Mouse (Mus musculus) heart, embryonic 11.5 days (tissue): ENCODE measurements around the gene Fcor. TPM values are rescaled to one million over a fixed set of nuclear protein-coding genes. Genes with fewer than 3 reads are reported as not detected.
A peak's percentile ranks its signal among the peaks of the same experiment; 100 is the strongest.

ENCODE experiments used
- ATAC-seq: fragments of 200-750 bp; cut with Nextera tagmentation; replicated peaks from 2 replicates; pipeline ENCODE4 v1.8.0; 2017; ENCODE audit warnings: moderate library complexity; ENCODE audit not compliant: insufficient number of reproducible peaks, low FRiP score, low TSS enrichment
- H3K27ac ChIP-seq: fragments of 300-500 bp; sonication (generic); 2 replicates; pipeline ENCODE4 v1.5.1; 2014; ENCODE audit warnings: mild to moderate bottlenecking, low read depth, low read length
- H3K27me3 ChIP-seq: fragments of 300-500 bp; sonication (generic); 2 replicates; pipeline ENCODE4 v1.6.1; 2014; ENCODE audit warnings: mild to moderate bottlenecking, low read length, mixed read lengths; ENCODE audit not compliant: control insufficient read depth, insufficient read depth
- H3K36me3 ChIP-seq: fragments of 300-500 bp; sonication (generic); 2 replicates; pipeline ENCODE4 v1.6.1; 2014; ENCODE audit warnings: mild to moderate bottlenecking, low read length, moderate library complexity, mixed read lengths; ENCODE audit not compliant: control insufficient read depth, insufficient read depth
- H3K4me1 ChIP-seq: fragments of 300-500 bp; sonication (generic); 2 replicates; pipeline ENCODE4 v1.6.1; 2014; ENCODE audit warnings: low read length; ENCODE audit not compliant: control insufficient read depth, insufficient read depth
- H3K4me2 ChIP-seq: fragments of 300-500 bp; sonication (generic); 2 replicates; pipeline ENCODE4 v1.6.1; 2014; ENCODE audit warnings: mild to moderate bottlenecking, moderate library complexity
- H3K4me3 ChIP-seq: fragments of 300-500 bp; sonication (generic); 2 replicates; pipeline ENCODE4 v1.5.1; 2014; ENCODE audit warnings: low read depth, low read length
- H3K9ac ChIP-seq: fragments of 300-500 bp; sonication (generic); 2 replicates; pipeline ENCODE4 v1.6.1; 2014; ENCODE audit warnings: mild to moderate bottlenecking, low read depth, low read length, moderate library complexity
- H3K9me3 ChIP-seq: fragments of 300-500 bp; sonication (generic); replicated peaks from 2 replicates; pipeline ENCODE4 v1.6.1; 2016; ENCODE audit warnings: low read length; ENCODE audit not compliant: control insufficient read depth
- WGBS: fragments of 180-500 bp; shearing (Covaris S2); extraction: QIAGEN DNeasy Blood & Tissue Kit; methylation state at CpG from one replicate; pipeline ENCODE4 v1.1.7; 2014; ENCODE audit not compliant: insufficient replicate concordance; 5-methylcytosine and 5-hydroxymethylcytosine counted together
- polyA plus RNA-seq: library from polyadenylated mRNA; unstranded; fragments of >200 nt; fragmentation: Nextera tagmentation; extraction: Ambion mirVana; gene quantifications from 2 replicates; pipeline ENCODE4 v1.2.1, GENCODE M21; 2014

Gene Fcor
- polyA plus RNA-seq, 1 experiment from 2014 or later: 12.2 TPM

DNA sequence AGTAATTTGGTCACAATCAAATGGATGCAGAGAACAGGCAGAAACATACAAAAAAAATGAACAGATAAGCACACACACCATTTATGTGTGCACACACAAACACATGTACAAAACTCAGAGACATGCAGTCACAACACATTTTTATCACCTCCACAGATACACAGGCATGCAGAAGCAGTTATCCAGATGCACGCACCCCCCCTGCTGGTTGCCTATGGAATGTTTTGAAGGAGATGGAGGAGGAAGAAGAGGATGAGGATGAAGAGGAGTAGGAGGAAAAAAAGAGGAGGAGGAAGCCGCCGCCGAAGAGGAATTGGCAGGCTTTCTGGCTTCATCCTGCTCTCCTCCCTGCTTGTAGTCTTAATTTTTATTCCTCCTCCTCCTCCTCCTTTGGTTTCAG, 33.5 kb upstream of the Fcor start:
- Histone ChIP-seq H3K27ac (no peak overlapping the region), H3K27me3 (no peaks in the 10 kb centered on the region), H3K4me1 (peaks cover 3% of the 10 kb centered on the region; the same call in 1 of the 2 replicates), H3K4me2 (no peak overlapping the region), H3K36me3 (no peaks in the 10 kb centered on the region), H3K9ac (no peak overlapping the region), H3K9me3 (no peaks in the 10 kb centered on the region), H3K4me3 (no peak overlapping the region)
- ATAC-seq: no peak
- WGBS: 64% methylated on average over 4 of the region's 4 CpGs

DNA sequence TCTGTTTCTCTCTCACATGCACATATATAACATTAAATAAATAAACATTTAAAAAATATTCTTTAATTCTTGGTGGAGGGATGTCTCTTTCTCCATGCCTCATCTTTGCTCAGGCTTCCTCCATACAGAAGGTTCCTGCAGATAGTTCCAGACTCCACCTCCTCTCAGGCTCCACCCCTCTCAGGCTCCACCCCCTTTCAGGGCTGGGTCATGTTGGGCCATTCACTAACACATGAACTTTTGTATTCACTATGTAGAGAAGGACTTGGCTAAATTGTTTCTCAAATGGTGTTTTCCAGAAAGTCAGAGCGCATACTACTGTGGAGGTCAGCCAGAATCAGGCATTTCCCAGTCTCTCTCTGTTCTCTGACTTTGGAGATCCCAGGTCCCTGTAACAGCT, 29.3 kb upstream of the Fcor start:
- Histone ChIP-seq H3K4me1 (no peaks in the 10 kb centered on the region), H3K9ac (no peak overlapping the region), H3K36me3 (no peaks in the 10 kb centered on the region), H3K4me2 (no peak overlapping the region), H3K27ac (no peak overlapping the region), H3K9me3 (no peaks in the 10 kb centered on the region), H3K27me3 (no peaks in the 10 kb centered on the region), H3K4me3 (no peak overlapping the region)
- no peak for ATAC-seq
- 93% methylated on average over 1 of the region's 1 CpGs for WGBS

DNA sequence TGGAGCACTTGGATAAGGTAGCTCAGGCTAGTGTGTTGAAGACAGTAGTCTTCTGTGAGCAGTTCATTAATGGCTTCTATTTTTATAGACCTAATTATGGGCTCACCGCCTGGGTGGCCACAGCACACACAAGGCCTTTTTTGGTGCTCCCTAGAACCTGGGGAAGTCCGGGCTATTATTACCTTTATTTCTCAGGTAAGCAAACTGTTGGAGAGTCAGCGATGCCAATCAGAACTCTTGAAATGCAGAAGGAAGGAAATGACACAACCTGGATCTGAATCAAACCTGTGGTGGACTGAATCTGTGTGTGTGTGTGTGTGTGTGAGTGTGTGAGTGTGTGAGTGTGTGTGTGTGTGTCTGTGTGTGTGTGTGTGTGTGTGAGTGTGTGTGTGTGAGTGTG, 22.0 kb upstream of the Fcor start, which contains the start of gene Fcer2a:
Fcer2a (minus strand) TSS at position 55 of the 400 bp plus-strand sequence.
- Histone ChIP-seq H3K4me1 (no peaks in the 10 kb centered on the region), H3K4me2 (no peak within 1 kb of the TSS), H3K27me3 (no peaks in the 10 kb centered on the region), H3K9ac (no peak within 1 kb of the TSS), H3K27ac (no peak within 1 kb of the TSS), H3K4me3 (no peak within 1 kb of the TSS), H3K36me3 (no peaks in the 10 kb centered on the region), H3K9me3 (no peaks in the 10 kb centered on the region)
- no peak for ATAC-seq
- WGBS: 74% methylated on average over 3 of the region's 3 CpGs

GRCm38 (mm10) chr8:3690774-3691173, 18.6 kb upstream of the Fcor start:
- Histone ChIP-seq H3K9ac (no peak overlapping the region), H3K36me3 (no peaks in the 10 kb centered on the region), H3K9me3 (no peaks in the 10 kb centered on the region), H3K27me3 (no peaks in the 10 kb centered on the region), H3K4me3 (no peak overlapping the region), H3K4me1 (no peaks in the 10 kb centered on the region), H3K4me2 (no peak overlapping the region), H3K27ac (no peak overlapping the region)
- ATAC-seq: no peak
- WGBS: 63% methylated on average over 3 of the region's 3 CpGs

DNA sequence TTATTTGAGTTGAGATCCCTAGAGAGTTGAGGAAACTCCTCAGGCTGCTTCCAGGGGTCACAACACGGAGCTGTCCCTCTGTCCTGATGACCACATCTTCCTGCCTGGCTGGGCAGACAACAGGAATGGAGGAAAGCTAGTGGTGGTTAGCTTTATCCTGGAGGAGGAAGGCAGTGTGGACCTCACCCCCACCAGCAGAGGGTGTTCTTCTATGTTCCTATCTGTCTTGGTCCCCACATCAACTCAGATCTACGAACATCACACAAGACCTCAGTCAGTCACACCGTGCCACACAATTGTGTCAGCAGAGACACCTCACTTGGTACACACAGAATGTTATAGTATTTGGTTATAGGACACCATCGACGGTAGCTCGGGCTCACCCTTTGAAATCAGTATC, 15.4 kb upstream of the Fcor start:
- Histone ChIP-seq H3K27me3 (no peaks in the 10 kb centered on the region), H3K27ac (no peak overlapping the region), H3K9ac (no peak overlapping the region), H3K9me3 (no peaks in the 10 kb centered on the region), H3K4me1 (no peaks in the 10 kb centered on the region), H3K36me3 (no peaks in the 10 kb centered on the region), H3K4me3 (no peak overlapping the region), H3K4me2 (no peak overlapping the region)
- 68% methylated on average over 6 of the region's 6 CpGs for WGBS
- ATAC-seq: no peak

DNA sequence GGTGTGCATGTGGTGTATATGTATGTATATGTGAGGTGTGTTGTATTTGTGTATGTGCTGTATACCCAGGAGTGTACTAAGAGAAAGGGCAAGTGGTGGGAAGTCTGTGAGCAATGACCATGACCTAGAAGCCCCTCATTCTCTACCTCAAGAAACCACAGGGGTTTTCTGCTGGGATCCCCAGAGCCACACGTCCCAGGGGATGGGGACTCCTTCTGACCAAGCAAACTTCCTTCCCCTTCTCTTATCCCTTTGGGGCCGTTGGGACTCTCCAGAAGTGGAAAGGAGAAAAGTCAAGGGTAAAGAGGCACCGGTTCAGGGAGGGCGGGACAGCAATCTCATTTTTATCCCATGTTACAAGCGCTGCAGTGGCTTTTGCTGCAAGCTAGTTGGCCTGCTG, 13.3 kb upstream of the Fcor start:
- 61% methylated on average over 5 of the region's 5 CpGs for WGBS
- no peaks in the 10 kb centered on the region for H3K4me1 ChIP-seq
- H3K27me3 ChIP-seq: no peaks in the 10 kb centered on the region
- no peak for ATAC-seq
- no peak overlapping the region for H3K9ac ChIP-seq
- H3K27ac ChIP-seq: no peak overlapping the region
- H3K36me3 ChIP-seq: peaks cover 2% of the 10 kb centered on the region; the same call in 1 of the 2 replicates
- H3K4me2 ChIP-seq: no peak overlapping the region
- no peaks in the 10 kb centered on the region for H3K9me3 ChIP-seq
- H3K4me3 ChIP-seq: no peak overlapping the region

DNA sequence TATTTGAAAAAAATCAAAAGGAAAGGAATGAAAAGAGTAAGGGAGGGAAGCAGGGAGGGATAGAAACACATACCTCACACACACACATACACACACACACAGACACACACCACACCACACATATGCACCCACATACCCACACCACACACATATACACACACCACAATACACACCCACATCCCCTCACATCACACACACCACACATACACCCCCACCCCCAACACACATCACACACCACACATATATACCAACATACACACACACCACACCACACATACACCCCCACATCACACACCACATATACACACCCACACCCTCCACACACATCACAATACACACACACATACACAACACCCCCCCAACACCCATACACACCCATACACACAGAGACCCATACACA, 12.4 kb upstream of the Fcor start:
- Histone ChIP-seq H3K9me3 (no peaks in the 10 kb centered on the region), H3K27ac (no peak overlapping the region), H3K4me3 (no peak overlapping the region), H3K4me1 (no peaks in the 10 kb centered on the region), H3K36me3 (peaks cover 2% of the 10 kb centered on the region; the same call in 1 of the 2 replicates), H3K9ac (no peak overlapping the region), H3K27me3 (no peaks in the 10 kb centered on the region), H3K4me2 (no peak overlapping the region)
- peak; percentile 22; the same call in 1 of the 2 replicates for ATAC-seq

- H3K4me2 ChIP-seq: no peak overlapping the region
- H3K36me3 ChIP-seq: peaks cover 8% of the 10 kb centered on the region
- ATAC-seq: no peak
- H3K9ac ChIP-seq: no peak overlapping the region
- no peaks in the 10 kb centered on the region for H3K4me1 ChIP-seq
- H3K4me3 ChIP-seq: no peak overlapping the region
- H3K27me3 ChIP-seq: no peaks in the 10 kb centered on the region
- 69% methylated on average over 6 of the region's 6 CpGs for WGBS
- H3K9me3 ChIP-seq: no peaks in the 10 kb centered on the region
- no peak overlapping the region for H3K27ac ChIP-seq
Observed at GRCm38 (mm10) chr8:3683408-3684176, 11.4 kb upstream of the Fcor start.

DNA sequence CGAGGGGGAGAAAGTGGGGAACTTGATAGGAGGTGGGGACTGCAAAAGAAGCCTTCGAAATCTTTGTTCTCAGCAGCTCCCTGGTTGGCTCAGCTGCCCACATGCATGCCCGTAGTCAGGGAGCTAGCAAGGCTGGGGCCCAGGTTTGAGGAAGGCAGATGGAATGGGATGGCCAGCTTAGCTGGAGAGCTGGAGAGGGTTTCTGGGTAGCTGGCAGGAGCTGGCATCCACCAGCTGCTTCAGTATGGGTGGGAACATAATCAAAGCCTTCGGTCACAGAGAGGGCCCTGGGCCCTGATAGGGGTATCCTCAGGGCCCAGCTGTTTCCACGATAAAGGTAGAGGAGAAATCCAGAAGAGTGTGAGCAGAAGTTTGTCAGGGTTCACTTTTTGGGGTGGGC, 10.3 kb upstream of the Fcor start:
- H3K27me3 ChIP-seq: no peaks in the 10 kb centered on the region
- no peak overlapping the region for H3K4me2 ChIP-seq
- no peak overlapping the region for H3K4me3 ChIP-seq
- H3K27ac ChIP-seq: no peak overlapping the region
- peaks cover 8% of the 10 kb centered on the region for H3K36me3 ChIP-seq
- ATAC-seq: no peak
- H3K9ac ChIP-seq: no peak overlapping the region
- WGBS: 83% methylated on average over 5 of the region's 5 CpGs
- no peaks in the 10 kb centered on the region for H3K9me3 ChIP-seq
- H3K4me1 ChIP-seq: peaks cover 5% of the 10 kb centered on the region
